Mouse (Mus musculus): ENCODE data around the gene Rala.

DNA sequence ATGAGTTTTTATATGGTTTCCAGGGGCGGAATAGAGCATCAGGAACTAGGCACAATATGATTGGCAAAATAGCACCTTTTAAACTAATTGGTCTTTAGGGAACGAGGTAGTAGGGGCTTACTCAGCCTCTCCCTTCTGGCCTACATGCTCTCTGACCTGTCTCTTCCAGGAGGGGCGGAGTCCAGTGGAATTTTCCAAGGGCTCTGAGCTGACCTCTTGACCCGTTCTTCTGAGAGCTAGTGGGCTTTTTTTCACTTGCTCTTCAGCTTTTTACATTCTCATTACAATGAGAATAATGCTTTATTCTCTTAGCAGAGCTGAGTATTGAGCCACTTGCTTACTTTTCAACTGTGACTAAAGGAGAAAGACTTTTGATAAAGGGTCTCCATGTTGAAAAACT is 101.3 kb downstream of the Rala start:
- TF ChIP-seq CTCF (IDR thresholded peaks at IDR 0.05) (no peak), EP300 (IDR thresholded peaks at IDR 0.05) (no peak)

Data from lung, postnatal 0 days (tissue).